Mouse (Mus musculus): ENCODE results near the gene Twist1. TPM values are rescaled to one million over a fixed set of nuclear protein-coding genes. Genes with fewer than 3 reads are reported as not detected.

The Twist1 gene
- total RNA-seq (2021) = 1 to 10 TPM; 7.2 to 9.8 TPM
- long read RNA-seq, experiment 1, transcript Twist1-201 (2 exons, 1,628 nt) = major isoform, 14 of 14 reads
- long read RNA-seq, experiment 1, partial matches to known transcripts = 0 of 14 reads
- long read RNA-seq, experiment 1, other reads (novel, unspliced or antisense) = 0 of 14 reads
- long read RNA-seq, experiment 2, transcript Twist1-201 (2 exons, 1,628 nt) = major isoform, 7 of 8 reads
- long read RNA-seq, experiment 2, partial matches to known transcripts = 0 of 8 reads
- long read RNA-seq, experiment 2, other reads (novel, unspliced or antisense) = 1 of 8 reads

DNA sequence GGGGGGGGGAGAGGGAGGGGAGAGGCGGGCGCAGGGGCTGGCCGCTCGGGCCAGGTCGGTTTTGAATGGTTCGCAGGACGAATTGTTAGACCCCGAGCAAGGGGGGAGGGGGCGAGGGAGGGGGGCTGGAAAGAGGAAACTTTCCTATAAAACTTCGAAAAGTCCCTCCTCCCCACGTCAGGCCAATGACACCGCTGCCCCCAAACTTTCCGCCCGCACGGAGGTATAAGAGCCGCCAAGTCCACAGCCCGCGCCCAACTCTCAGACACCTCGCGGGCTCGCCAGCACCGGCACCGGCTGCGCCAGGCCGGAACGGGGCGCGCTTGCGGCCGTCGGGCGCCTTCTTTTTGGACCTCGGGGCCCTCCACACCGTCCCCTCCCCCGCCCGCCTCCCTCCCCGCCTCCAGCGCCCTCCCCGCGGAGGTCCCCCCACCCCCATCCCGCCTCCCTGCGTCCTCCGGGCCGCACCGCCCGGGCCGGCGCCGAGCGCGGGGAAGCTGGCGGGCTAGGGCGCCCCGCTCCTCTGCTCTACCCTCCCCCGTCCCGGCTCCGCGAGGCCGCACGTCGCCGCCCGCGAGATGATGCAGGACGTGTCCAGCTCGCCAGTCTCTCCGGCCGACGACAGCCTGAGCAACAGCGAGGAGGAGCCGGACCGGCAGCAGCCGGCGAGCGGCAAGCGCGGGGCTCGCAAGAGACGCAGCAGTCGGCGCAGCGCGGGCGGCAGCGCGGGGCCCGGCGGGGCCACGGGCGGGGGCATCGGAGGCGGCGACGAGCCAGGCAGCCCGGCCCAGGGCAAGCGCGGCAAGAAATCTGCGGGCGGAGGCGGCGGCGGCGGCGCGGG lies at the start of gene Twist1:
Gene Twist1, plus strand, starts transcription at position 272 of the 841 bp plus-strand sequence.
- DNase-seq = peak; percentile 63 to 70

GRCm38 (mm10) chr12:33926751-33927150 lies 30.7 kb upstream of the Twist1 start:
- DNase-seq = no peak

DNA sequence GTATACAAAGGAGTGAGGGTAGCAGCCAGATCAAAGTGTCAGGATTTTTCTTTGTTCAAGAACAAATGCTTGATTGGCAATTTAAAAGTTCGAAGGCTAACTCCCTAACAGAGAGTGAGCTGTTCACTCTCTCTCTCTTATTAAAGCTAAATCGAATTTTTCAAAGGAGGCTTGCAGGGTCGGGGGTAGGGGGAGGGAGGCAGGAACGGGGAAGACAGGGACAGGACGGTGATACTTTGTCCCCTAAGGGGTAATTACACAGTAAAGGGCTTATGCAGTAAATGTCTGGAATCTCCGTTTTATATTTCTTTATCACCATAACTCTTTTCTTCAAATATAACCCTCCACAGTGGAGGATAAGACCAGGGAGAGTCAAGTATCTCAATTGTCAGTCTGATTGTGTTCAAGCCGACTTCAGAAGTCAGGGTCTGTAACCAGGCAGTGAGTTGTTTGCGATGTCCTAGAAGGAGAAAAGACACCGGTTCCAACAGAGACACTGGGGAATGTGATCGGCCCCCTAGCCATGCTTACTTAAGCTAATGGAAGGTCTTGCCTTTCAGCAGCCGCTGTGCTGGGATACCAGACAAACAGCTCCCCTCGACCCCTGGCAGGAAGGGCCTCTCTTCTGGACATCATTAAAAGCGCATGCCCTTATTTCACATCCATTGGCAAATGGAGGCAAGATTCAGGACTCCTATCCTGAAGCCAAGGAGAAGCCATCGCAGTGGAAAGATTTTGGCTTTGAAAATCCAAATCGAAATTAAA lies 30.0 kb upstream of the Twist1 start:
- no peak for DNase-seq

DNA sequence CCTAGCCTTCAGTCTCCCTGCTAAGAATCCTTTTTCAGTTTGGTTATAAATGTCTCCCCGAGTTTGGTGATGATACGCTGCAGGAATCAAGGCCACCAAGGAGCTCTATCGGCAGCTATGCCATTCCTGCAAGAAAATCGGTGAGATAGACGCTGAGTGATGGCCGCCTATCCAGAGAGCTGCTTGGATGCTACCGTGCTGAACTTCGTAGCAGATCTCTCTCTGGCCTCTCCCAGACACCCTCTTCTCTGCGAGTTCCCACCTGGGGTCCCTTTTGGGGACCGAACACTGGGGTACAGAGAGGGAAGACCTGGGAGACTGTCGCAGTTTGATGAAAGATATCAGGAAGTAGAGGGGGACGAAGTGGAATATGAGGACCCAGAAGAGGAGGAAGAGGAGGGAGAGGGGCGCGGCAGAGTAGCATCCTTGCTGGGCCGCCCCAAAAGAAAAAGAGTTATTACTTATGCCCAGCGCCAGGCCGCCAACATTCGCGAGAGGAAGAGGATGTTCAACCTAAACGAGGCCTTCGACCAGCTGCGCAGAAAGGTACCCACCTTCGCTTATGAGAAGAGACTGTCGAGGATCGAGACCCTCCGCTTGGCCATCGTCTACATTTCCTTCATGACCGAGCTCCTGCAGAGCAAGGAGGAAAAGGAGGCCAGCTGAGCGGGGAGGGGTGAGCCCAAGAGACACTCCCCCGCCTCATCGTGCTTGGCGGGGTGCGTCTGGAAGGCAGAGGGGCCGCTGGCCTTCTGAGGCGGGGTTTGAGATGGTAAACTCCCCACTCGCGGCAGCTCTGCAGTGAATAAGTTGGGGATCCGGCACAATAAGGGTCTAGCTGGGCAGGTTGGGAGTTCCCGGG lies 28.9 kb upstream of the Twist1 start, which contains the start of gene Ferd3l:
Gene Ferd3l, plus strand, starts transcription at position 95 of the 862 bp plus-strand sequence.
- no peak for DNase-seq

DNA sequence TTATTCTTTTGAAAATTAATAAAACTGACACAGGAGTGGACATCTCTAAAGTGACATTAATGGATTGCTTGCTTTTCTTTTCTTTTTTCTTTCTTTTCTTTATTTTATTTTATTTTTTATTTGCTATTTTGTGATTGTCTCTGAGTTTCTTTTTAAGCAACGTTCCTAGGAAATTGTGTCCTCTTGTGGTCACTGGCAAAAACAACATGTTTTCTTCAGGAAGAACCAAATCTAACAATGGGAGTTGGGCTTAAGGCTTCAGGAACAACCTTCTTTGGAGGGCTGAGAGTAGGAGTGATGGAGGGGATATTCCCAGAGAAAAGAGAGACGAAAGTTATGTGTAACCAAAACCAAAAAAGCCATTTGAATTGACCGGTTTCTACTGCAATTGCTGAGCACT lies 4.6 kb upstream of the Twist1 start:
- DNase-seq = no peak

DNA sequence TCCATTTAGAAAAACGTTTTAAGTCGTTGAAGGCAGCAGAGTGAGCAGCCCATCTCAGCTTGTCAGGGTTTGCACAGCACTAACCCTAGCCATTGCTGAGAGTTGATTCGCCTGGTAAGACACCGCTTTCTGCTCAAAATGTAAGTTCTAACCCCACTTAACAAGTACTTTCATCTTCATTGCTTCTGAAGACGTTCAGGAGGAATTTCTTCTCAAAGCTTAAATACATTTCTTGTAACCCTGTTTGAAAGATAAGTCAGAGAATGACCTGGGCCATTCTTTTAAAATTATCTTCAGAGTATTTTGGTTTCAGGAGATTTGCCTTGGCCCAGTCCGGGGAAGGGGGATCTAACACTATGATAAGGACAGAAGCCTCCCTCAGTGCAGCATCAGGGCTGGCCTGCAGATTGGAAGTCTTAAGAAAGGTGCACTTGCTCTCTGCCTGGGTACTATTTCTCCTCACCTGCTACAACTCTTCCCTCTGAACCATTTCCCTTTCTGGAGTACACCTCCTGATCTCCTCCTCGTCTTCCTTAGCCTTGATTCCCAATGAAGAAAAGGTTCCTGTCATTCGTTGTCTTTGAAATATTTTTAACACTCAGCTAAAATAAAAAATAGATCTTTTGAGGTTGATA lies 2.4 kb upstream of the Twist1 start:
- DNase-seq = no peak

DNA sequence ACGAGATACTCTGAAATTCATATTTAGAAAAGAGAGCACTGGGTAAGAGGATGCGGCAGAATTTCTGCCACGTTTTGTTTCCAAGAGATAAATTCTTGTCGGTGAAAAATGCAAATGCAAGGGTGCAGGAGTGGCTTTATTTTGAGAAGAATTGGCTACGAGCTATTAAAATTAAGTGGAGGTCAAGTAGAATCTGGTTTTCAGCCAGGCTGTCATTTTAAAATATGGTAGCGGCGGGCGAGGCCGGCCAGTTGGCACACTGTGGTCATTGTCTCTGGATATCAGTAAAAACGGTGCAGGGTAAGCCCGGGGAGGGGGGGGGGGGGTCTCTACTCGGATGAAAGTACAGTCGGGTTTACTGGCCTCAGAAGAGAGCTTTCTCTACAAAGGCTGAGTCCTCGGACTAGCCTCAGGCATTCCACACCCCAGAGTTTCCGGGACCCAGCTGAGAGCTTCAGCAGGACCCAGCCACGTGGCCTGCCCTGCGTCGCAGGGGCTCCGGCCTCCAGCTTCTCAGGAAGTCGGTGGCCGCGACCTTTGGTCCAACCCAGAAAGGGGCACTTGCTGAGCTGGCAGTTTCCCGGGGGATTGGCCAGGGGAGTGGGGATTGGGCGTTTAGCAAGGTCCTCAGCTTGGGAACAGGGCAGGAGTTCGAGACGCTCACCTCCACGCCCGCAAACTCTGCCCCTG lies 1.7 kb upstream of the Twist1 start:
- DNase-seq = peak; percentile 26 to 43

DNA sequence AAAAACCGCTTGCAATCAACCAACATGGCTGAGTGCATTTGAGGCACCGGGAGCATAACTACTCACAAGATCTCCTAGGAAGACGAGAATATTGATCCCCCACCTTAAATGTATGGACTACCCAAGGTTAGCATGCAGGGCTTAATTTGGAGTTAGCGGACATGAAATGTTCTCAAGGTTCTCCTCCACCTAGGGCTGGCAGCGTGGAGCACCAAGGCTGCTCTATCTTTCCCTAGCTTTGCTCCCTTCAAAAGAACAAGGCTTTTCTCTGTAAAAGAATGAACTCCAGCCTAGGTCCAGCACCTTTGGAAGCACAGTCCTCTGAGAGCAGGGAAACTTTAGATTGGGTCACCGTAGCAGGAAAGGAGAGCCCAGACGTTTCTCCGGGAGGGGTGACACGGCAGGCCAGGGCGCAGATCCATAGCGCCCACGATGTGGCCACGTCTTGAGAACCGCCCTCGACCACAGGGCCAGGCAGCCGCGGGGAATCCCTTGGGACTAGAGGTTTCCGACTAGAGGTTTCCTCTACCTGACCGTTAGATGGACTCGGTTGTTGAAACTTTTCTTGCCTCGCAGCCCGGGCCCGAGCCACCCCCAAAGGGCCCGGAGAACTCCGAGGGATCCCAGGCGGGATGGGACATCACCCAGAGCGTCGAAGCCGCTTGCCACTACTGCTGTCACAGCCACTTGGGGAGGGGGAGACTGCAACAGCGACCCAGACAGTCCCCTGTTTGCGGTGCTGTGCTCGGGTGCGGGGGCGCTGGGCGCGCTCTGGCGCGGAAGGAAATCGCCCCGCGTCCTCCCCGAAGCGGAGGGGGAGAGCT lies 683 bp upstream of the Twist1 start:
- peak; percentile 15 to 26 for DNase-seq

DNA sequence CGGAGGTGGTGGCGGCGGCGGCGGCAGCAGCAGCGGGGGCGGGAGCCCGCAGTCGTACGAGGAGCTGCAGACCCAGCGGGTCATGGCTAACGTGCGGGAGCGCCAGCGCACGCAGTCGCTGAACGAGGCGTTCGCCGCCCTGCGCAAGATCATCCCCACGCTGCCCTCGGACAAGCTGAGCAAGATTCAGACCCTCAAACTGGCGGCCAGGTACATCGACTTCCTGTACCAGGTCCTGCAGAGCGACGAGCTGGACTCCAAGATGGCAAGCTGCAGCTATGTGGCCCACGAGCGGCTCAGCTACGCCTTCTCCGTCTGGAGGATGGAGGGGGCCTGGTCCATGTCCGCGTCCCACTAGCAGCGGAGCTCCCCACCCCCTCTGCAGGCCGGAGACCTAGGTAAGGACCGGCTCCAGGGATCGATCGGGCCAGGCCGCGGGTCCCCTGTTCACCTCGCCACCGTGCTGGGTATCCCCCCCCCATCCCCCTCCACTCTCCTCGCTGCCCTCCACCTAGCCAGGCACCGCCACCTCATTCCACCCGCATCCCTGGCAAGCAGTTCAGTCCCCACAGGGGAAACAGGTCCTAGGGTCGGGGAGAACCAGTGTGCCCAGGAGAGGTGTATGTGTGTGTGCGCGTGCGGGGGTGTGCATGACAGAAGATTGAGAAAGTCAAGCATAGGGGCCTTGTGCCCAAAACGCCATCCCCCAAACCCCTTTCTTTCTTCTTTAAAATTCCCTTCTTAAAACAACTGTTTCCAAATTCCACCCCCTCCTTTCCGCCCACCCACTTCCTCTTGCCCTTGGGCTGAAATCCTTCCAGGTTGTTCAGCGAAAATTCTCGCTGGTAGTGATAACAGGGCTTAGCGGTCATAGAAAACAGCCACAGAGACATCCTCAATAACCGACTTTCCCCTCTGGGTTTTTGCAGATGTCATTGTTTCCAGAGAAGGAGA lies 1.0 kb downstream of the Twist1 start:
- peak in 1 of 2 experiments; percentile 5 for DNase-seq

- DNase-seq = no peak
Measured at GRCm38 (mm10) chr12:33959206-33959605, 1.7 kb downstream of the Twist1 start.

DNA sequence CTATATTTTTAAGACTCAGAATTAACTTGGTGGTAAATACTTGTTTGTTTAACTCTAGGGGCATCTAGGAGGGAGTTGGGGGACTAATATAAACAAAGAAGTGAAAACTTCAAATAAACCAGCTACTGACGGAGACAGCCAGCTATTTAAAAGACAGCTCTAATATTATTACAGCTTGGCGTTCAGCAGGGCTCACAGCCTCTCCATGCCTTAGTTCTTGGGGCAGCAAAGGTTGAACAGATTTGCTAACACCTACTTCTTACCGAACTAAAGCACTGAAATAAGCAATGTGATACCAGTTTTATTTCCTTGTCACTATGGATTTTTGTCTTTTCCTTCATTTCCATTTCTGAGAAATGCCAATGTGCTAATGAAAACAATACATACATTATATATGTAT lies 2.4 kb downstream of the Twist1 start:
- no peak for DNase-seq

DNA sequence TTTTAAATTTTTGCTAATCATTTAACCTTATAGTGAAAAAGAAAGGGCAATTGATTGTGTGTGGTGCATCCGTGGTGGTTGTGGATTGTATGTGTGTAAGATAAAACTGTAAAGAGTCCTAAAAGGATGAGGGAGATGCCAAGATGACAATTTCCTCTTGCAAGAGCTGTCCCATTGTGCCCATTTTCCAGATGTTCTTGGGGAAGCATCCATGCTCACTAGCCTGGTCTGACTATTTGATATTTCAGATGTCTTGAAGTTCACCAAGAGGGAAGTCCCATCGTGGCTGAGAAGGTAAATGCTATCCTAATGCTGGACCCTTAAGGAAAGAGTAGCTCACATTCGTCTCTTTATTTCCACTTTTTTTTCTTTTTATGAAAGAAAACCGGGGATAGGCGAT lies 3.5 kb downstream of the Twist1 start:
- no peak for DNase-seq

- DNase-seq = no peak
Measured at GRCm38 (mm10) chr12:33962118-33962772, 4.8 kb downstream of the Twist1 start.

GRCm38 (mm10) chr12:33962773-33963130 lies 5.3 kb downstream of the Twist1 start:
- no peak for DNase-seq

GRCm38 (mm10) chr12:33963671-33964369 lies 6.3 kb downstream of the Twist1 start:
- no peak for DNase-seq

GRCm38 (mm10) chr12:33964427-33964826 lies 7.0 kb downstream of the Twist1 start:
- no peak for DNase-seq

GRCm38 (mm10) chr12:33965661-33966360 lies 8.3 kb downstream of the Twist1 start:
- DNase-seq = no peak
